Mouse (Mus musculus) midbrain, embryonic 13.5 days (tissue): ENCODE measurements around the gene Tecta. TPM values are rescaled to one million over a fixed set of nuclear protein-coding genes. Genes with fewer than 3 reads are reported as not detected.
A peak's percentile ranks its signal among the peaks of the same experiment; 100 is the strongest.

Experiments
- ATAC-seq: fragments of 200-750 bp; cut with Nextera tagmentation; 2 replicates; pipeline ENCODE4 v1.8.0; 2017; ENCODE audit warnings: mild to moderate bottlenecking, moderate TSS enrichment, moderate library complexity
- H3K27ac ChIP-seq: fragments of 300-500 bp; sonication (generic); 2 replicates; pipeline ENCODE4 v1.5.1; 2015; ENCODE audit warnings: inconsistent platforms, mild to moderate bottlenecking, moderate library complexity
- H3K27me3 ChIP-seq: fragments of 300-500 bp; sonication (generic); 2 replicates; pipeline ENCODE4 v1.6.1; 2015; ENCODE audit warnings: mild to moderate bottlenecking, inconsistent platforms
- H3K36me3 ChIP-seq: fragments of 300-500 bp; sonication (generic); 2 replicates; pipeline ENCODE4 v1.6.1; 2015; ENCODE audit warnings: mild to moderate bottlenecking, inconsistent platforms
- H3K4me1 ChIP-seq: fragments of 300-500 bp; sonication (generic); replicated peaks from 2 replicates; pipeline ENCODE4 v1.6.1; 2015; ENCODE audit warnings: inconsistent platforms
- H3K4me2 ChIP-seq: fragments of 300-500 bp; sonication (generic); replicated peaks from 2 replicates; pipeline ENCODE4 v1.6.1; 2015; ENCODE audit warnings: moderate library complexity, mild to moderate bottlenecking, inconsistent platforms
- H3K4me3 ChIP-seq: fragments of 300-500 bp; sonication (generic); replicated peaks from 2 replicates; pipeline ENCODE4 v1.5.1; 2015; ENCODE audit warnings: mild to moderate bottlenecking, inconsistent platforms
- H3K9ac ChIP-seq: fragments of 300-500 bp; sonication (generic); replicated peaks from 2 replicates; pipeline ENCODE4 v1.6.1; 2015; ENCODE audit warnings: mild to moderate bottlenecking, inconsistent platforms
- H3K9me3 ChIP-seq: fragments of 300-500 bp; sonication (generic); 2 replicates; pipeline ENCODE4 v1.6.1; 2016; ENCODE audit warnings: mild to moderate bottlenecking, inconsistent platforms
- WGBS: fragments of 180-500 bp; shearing (Covaris S2); methylation state at CpG from one replicate; pipeline ENCODE4 v1.1.7; 2015; 5-methylcytosine and 5-hydroxymethylcytosine counted together
- polyA plus RNA-seq: library from polyadenylated mRNA; unstranded; fragments of >200 nt; fragmentation: Nextera tagmentation; extraction: Ambion mirVana; gene quantifications from 2 replicates; pipeline ENCODE4 v1.2.1, GENCODE M21; 2015

The Tecta gene
- polyA plus RNA-seq, 1 experiment from 2014 or later, result 0.27 TPM

DNA sequence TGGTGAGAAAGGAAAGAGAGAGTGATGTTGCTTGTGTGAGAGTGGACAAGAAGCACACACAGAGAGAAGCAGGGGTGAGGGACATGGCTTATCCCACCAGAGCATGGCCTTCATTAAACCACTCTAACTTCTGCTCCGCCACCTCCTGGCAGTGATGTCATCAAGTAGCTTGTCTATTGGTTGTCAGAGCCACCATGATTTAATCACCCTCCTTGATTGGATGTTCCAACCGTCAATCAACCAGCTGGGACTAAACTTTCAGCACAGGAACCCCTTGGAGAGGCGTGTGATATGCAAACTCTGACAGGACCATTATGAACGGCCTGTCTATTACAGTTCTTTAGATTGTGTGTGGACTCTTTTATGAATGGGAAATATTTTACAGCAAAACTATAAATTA is 84.8 kb downstream of the Tecta start:
- Histone ChIP-seq H3K4me2 (no peak overlapping the region), H3K27ac (no peak overlapping the region), H3K9me3 (no peaks in the 10 kb centered on the region), H3K36me3 (no peaks in the 10 kb centered on the region), H3K4me1 (no peaks in the 10 kb centered on the region), H3K9ac (no peak overlapping the region), H3K4me3 (no peak overlapping the region), H3K27me3 (no peaks in the 10 kb centered on the region)
- 69% methylated on average over 4 of the region's 4 CpGs for WGBS
- no peak for ATAC-seq

DNA sequence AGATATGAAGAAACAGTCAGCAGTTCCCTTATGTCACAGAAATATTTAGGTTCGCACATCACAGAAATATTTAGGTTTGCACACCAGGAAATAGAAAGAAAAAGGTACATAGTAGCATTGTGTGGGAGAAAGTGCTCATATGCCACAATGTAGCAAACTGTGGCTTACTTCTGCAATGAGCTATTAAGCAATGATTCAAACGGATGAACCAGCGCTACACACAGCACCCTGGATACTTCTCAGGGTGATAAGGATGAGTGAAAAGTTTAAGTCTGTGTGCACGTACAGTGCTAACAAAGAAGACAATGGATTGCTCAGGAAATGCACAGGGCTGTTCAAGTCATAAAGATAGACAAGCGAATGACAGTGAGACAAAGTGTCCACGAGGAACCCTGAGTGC is 85.3 kb downstream of the Tecta start:
- Histone ChIP-seq H3K9ac (no peak overlapping the region), H3K9me3 (no peaks in the 10 kb centered on the region), H3K36me3 (no peaks in the 10 kb centered on the region), H3K4me1 (no peaks in the 10 kb centered on the region), H3K27me3 (no peaks in the 10 kb centered on the region), H3K4me3 (no peak overlapping the region), H3K27ac (no peak overlapping the region), H3K4me2 (no peak overlapping the region)
- ATAC-seq, result no peak
- WGBS, result 86% methylated on average over 6 of the region's 6 CpGs

GRCm38 (mm10) chr9:42313872-42314271 is 85.9 kb downstream of the Tecta start:
- H3K9me3 ChIP-seq, result no peaks in the 10 kb centered on the region
- H3K9ac ChIP-seq, result no peak overlapping the region
- H3K4me1 ChIP-seq, result no peaks in the 10 kb centered on the region
- ATAC-seq, result no peak
- H3K27ac ChIP-seq, result no peak overlapping the region
- no peaks in the 10 kb centered on the region for H3K36me3 ChIP-seq
- H3K27me3 ChIP-seq, result no peaks in the 10 kb centered on the region
- H3K4me2 ChIP-seq, result no peak overlapping the region
- WGBS, result 25% methylated on average over 3 of the region's 3 CpGs
- H3K4me3 ChIP-seq, result no peak overlapping the region

GRCm38 (mm10) chr9:42311311-42311710 is 88.4 kb downstream of the Tecta start:
- Histone ChIP-seq H3K36me3 (no peaks in the 10 kb centered on the region), H3K4me1 (no peaks in the 10 kb centered on the region), H3K4me3 (no peak overlapping the region), H3K27ac (no peak overlapping the region), H3K4me2 (no peak overlapping the region), H3K9ac (no peak overlapping the region), H3K9me3 (no peaks in the 10 kb centered on the region), H3K27me3 (no peaks in the 10 kb centered on the region)
- WGBS, result 89% methylated on average over 3 of the region's 3 CpGs
- no peak for ATAC-seq

DNA sequence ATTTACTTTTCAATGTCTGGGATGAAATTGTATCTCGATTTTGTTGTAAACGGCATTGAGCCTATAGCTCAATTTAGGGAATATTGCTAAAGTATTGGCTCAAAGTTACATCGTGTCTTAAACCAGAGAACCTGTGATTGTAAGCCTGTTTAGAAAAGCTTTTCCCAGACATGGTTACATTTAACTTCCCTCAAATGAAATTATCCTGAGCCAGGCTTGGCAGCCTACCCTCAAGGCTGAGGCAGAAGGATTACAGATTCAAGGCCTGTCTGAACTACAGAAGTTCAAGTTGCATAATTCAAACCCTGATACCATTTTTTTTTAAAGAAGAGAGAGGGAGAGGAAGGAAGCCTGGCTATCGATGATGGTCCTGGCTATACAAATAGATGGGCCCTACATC is 95.8 kb downstream of the Tecta start:
- no peak overlapping the region for H3K4me2 ChIP-seq
- no peaks in the 10 kb centered on the region for H3K9me3 ChIP-seq
- no peak overlapping the region for H3K27ac ChIP-seq
- ATAC-seq, result no peak
- H3K9ac ChIP-seq, result no peak overlapping the region
- no peaks in the 10 kb centered on the region for H3K4me1 ChIP-seq
- H3K4me3 ChIP-seq, result no peak overlapping the region
- H3K27me3 ChIP-seq, result no peaks in the 10 kb centered on the region
- 90% methylated on average over 4 of the region's 4 CpGs for WGBS
- H3K36me3 ChIP-seq, result no peaks in the 10 kb centered on the region

DNA sequence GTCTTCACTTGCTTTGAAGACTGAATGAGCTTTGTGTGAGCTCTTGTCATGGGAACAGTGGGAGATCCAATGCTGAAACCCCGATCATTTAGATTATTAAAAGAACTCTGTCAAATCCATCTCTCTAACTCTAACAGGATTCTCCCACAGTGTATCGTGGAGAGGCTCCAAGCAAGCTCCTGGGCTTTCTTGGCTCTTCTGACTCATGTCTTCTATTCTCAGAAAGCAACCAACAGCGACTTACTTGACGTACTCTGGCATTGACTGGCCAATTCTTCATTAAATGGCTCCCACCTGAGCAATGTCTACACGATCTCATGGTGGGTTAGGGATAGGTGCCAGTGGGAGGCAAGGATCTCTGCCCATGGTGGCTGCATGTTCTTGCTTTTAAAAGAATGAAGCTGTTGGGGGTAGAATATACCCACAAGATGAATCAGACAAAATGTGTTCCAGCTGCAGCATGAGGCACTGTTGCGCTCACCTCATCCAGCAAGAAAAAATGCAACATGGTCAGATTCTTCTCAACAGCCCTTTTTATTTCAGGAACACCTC is 98.6 kb downstream of the Tecta start:
- H3K27me3 ChIP-seq, result no peaks in the 10 kb centered on the region
- no peak overlapping the region for H3K4me3 ChIP-seq
- ATAC-seq, result no peak
- H3K9ac ChIP-seq, result no peak overlapping the region
- no peak overlapping the region for H3K4me2 ChIP-seq
- WGBS, result 84% methylated on average over 6 of the region's 6 CpGs
- no peaks in the 10 kb centered on the region for H3K4me1 ChIP-seq
- no peaks in the 10 kb centered on the region for H3K36me3 ChIP-seq
- H3K9me3 ChIP-seq, result no peaks in the 10 kb centered on the region
- H3K27ac ChIP-seq, result no peak overlapping the region

GRCm38 (mm10) chr9:42296297-42296922 is 103.3 kb downstream of the Tecta start:
- Histone ChIP-seq H3K36me3 (no peaks in the 10 kb centered on the region), H3K27ac (no peak overlapping the region), H3K4me3 (no peak overlapping the region), H3K27me3 (no peaks in the 10 kb centered on the region), H3K4me1 (0 out of 2 replicates have a peak, but pooled peaks cover 7% of the 10 kb centered on the region), H3K9ac (no peak overlapping the region), H3K9me3 (no peaks in the 10 kb centered on the region), H3K4me2 (no peak overlapping the region)
- no peak for ATAC-seq
- WGBS, result 93% methylated on average over 10 of the region's 10 CpGs

DNA sequence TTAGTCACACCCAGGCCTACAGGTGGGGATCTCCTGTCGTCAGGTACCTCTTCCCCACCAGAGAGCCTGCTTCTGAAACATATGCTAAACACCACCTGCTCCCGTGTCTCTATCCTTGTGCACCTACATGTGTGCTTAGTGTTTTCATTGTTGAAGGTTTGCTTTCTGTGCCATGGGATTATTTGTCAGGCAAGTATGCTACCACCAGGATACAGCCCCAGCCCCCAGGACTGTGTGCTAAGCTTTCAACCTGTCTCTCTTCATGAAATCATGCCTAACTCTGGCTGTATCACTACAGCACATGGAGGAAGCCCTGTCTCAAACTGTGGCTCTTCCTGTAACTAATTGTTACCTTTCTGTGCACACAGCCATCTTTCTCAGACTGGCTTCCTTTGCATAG is 105.6 kb downstream of the Tecta start:
- WGBS, result 75% methylated on average over 2 of the region's 2 CpGs
- 0 out of 2 replicates have a peak, but pooled peaks cover 3% of the 10 kb centered on the region for H3K9me3 ChIP-seq
- no peak for ATAC-seq
- no peaks in the 10 kb centered on the region for H3K27me3 ChIP-seq
- no peak overlapping the region for H3K9ac ChIP-seq
- H3K27ac ChIP-seq, result no peak overlapping the region
- no peak overlapping the region for H3K4me3 ChIP-seq
- 0 out of 2 replicates have a peak, but pooled peaks cover 7% of the 10 kb centered on the region for H3K4me1 ChIP-seq
- no peaks in the 10 kb centered on the region for H3K36me3 ChIP-seq
- H3K4me2 ChIP-seq, result no peak overlapping the region

DNA sequence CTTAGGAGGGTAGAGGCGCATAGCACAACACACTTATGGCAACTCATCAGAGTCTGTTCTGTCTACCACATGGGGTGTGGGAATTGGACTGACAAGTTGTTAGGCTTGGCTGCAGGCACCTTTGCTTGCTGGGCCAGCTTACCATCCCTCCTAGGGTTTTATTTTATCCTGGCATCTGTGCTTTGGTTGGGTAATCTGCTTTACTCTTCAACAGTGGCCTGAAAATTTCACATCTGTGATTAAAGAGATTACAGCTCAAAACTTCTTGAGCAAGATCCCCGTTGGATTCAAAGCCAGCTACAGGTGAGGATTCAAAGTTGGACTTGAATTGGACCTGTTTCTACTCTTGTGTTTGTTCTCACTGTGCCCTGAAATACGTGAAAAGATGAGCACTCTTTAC is 106.1 kb downstream of the Tecta start:
- Histone ChIP-seq H3K9me3 (0 out of 2 replicates have a peak, but pooled peaks cover 3% of the 10 kb centered on the region), H3K27ac (no peak overlapping the region), H3K36me3 (no peaks in the 10 kb centered on the region), H3K4me3 (no peak overlapping the region), H3K9ac (no peak overlapping the region), H3K4me1 (0 out of 2 replicates have a peak, but pooled peaks cover 7% of the 10 kb centered on the region), H3K4me2 (no peak overlapping the region), H3K27me3 (no peaks in the 10 kb centered on the region)
- 77% methylated on average over 3 of the region's 3 CpGs for WGBS
- no peak for ATAC-seq

- Histone ChIP-seq H3K4me3 (no peak overlapping the region), H3K4me2 (0 out of 2 replicates have a peak overlapping the region, but pooled peaks have one; percentile 6), H3K9me3 (0 out of 2 replicates have a peak, but pooled peaks cover 3% of the 10 kb centered on the region), H3K36me3 (no peaks in the 10 kb centered on the region), H3K4me1 (0 out of 2 replicates have a peak, but pooled peaks cover 7% of the 10 kb centered on the region), H3K27me3 (no peaks in the 10 kb centered on the region), H3K9ac (no peak overlapping the region), H3K27ac (0 out of 2 replicates have a peak overlapping the region, but pooled peaks have one; percentile 14)
- ATAC-seq, result 0 out of 2 replicates have a peak, but pooled peaks have one; percentile 56
- WGBS, result 26% methylated on average over 7 of the region's 7 CpGs
Measured at GRCm38 (mm10) chr9:42293051-42293450, 106.7 kb downstream of the Tecta start.

DNA sequence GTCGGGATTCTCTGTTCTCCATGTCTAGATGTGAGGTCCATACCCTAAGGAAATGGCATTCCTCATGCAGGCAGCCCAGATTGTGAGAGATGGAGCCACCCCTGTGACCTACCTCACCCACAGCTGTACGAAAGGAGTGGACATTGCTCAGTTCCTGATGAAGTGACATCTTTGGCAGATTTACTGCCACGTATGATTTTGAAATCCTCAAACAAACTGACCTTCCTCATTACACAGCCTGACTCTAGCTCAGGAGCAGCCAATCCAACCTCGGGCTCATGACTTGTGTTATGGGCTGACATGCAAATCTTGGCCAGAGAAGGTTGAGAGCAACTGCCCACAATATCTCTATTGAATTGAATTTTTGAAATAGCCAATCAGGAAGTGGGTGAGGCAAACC is 120.1 kb downstream of the Tecta start:
- no peaks in the 10 kb centered on the region for H3K4me1 ChIP-seq
- ATAC-seq, result no peak
- WGBS, result 83% methylated on average over 4 of the region's 4 CpGs

More for the DNA sequence above, 120.1 kb downstream of the Tecta start:
- H3K27me3 ChIP-seq, result no peaks in the 10 kb centered on the region
- H3K4me2 ChIP-seq, result no peak overlapping the region
- no peak overlapping the region for H3K4me3 ChIP-seq
- no peak overlapping the region for H3K27ac ChIP-seq
- H3K9ac ChIP-seq, result no peak overlapping the region
- H3K36me3 ChIP-seq, result no peaks in the 10 kb centered on the region
- H3K9me3 ChIP-seq, result no peaks in the 10 kb centered on the region
